Mouse (Mus musculus): ENCODE data around the gene Ushbp1. TPM values are rescaled to one million over a fixed set of nuclear protein-coding genes. Genes with fewer than 3 reads are reported as not detected.
A peak's percentile ranks its signal among the peaks of the same experiment; 100 is the strongest.
"Not testable (repeated sequence)": the region's sequence is repeated elsewhere in the genome, so short reads cannot be mapped to it uniquely, and the experiment has no call there.

Gene Ushbp1
- total RNA-seq (2022) = 1 to 10 TPM; 3.5 to 4.9 (median 4.1) TPM

- peak in 1 of 2 experiments; percentile 11 for DNase-seq (ENCODE audit: low spot score in 2 of 2)
Observed at GRCm38 (mm10) chr8:71395629-71396028, at the start of gene Ushbp1. Ushbp1 (minus strand) TSS chr8:71395802.

GRCm38 (mm10) chr8:71445096-71445495 lies 49.5 kb upstream of the Ushbp1 start:
- DNase-seq (ENCODE audit: low spot score in 2 of 2) = no peak

GRCm38 (mm10) chr8:71441404-71441803 lies 45.8 kb upstream of the Ushbp1 start:
- no peak for DNase-seq (ENCODE audit: low spot score in 2 of 2)

- no peak for DNase-seq (ENCODE audit: low spot score in 2 of 2)
Observed at GRCm38 (mm10) chr8:71437041-71437440, 41.4 kb upstream of the Ushbp1 start.

- DNase-seq (ENCODE audit: low spot score in 2 of 2) = not testable (repeated sequence)
Observed at GRCm38 (mm10) chr8:71432935-71433334, 37.3 kb upstream of the Ushbp1 start.

GRCm38 (mm10) chr8:71422121-71422520 lies 26.5 kb upstream of the Ushbp1 start:
- no peak for DNase-seq (ENCODE audit: low spot score in 2 of 2)

- DNase-seq (ENCODE audit: low spot score in 2 of 2) = no peak
Observed at GRCm38 (mm10) chr8:71411535-71412273, 16.1 kb upstream of the Ushbp1 start.

GRCm38 (mm10) chr8:71408231-71408630 lies 12.6 kb upstream of the Ushbp1 start:
- no peak for DNase-seq (ENCODE audit: low spot score in 2 of 2)

- no peak for DNase-seq (ENCODE audit: low spot score in 2 of 2)
Observed at GRCm38 (mm10) chr8:71407441-71407840, 11.8 kb upstream of the Ushbp1 start.

GRCm38 (mm10) chr8:71406099-71407015 lies 10.8 kb upstream of the Ushbp1 start:
- peak in 1 of 2 experiments; percentile 21 for DNase-seq (ENCODE audit: low spot score in 2 of 2)

- peak; percentile 90 to 94 for DNase-seq (ENCODE audit: low spot score in 2 of 2)
Observed at GRCm38 (mm10) chr8:71405401-71406098, 9.9 kb upstream of the Ushbp1 start, which contains the start of gene Ankle1. Ankle1 (plus strand) TSS chr8:71406010.

GRCm38 (mm10) chr8:71404951-71405351 lies 9.3 kb upstream of the Ushbp1 start:
- DNase-seq (ENCODE audit: low spot score in 2 of 2) = peak in 1 of 2 experiments; percentile 10

- DNase-seq (ENCODE audit: low spot score in 2 of 2) = no peak
Observed at GRCm38 (mm10) chr8:71404011-71404410, 8.4 kb upstream of the Ushbp1 start.

- DNase-seq (ENCODE audit: low spot score in 2 of 2) = no peak
Observed at GRCm38 (mm10) chr8:71403107-71403885, 7.7 kb upstream of the Ushbp1 start.

- DNase-seq (ENCODE audit: low spot score in 2 of 2) = no peak
Observed at GRCm38 (mm10) chr8:71402446-71402964, 6.9 kb upstream of the Ushbp1 start.

GRCm38 (mm10) chr8:71401454-71401853 lies 5.9 kb upstream of the Ushbp1 start:
- DNase-seq (ENCODE audit: low spot score in 2 of 2) = peak in 1 of 2 experiments; percentile 9

GRCm38 (mm10) chr8:71400826-71401225 lies 5.2 kb upstream of the Ushbp1 start:
- DNase-seq (ENCODE audit: low spot score in 2 of 2) = peak in 1 of 2 experiments; percentile 3

- DNase-seq (ENCODE audit: low spot score in 2 of 2) = peak in 1 of 2 experiments; percentile 15
Observed at GRCm38 (mm10) chr8:71397701-71398100, 2.1 kb upstream of the Ushbp1 start.

- DNase-seq (ENCODE audit: low spot score in 2 of 2) = peak; percentile 94 to 96
Observed at GRCm38 (mm10) chr8:71396639-71397305, 1.2 kb upstream of the Ushbp1 start, which contains the start of gene Babam1. Babam1 (plus strand) TSS chr8:71396861.

GRCm38 (mm10) chr8:71395071-71395470 lies 531 bp downstream of the Ushbp1 start:
- DNase-seq (ENCODE audit: low spot score in 2 of 2) = no peak
